Mouse (Mus musculus): ENCODE measurements around the gene Bbs5. TPM values are rescaled to one million over a fixed set of nuclear protein-coding genes. Genes with fewer than 3 reads are reported as not detected.

Gene Bbs5
- polyA plus RNA-seq (2012; rRNA removed; ENCODE audit: low replicate concordance): 0.44 TPM in 1 of 2 replicates, not detected in the other

GRCm38 (mm10) chr2:69646726-69647490, at the start of gene Bbs5:
Bbs5 (plus strand) TSS chr2:69647171.

DNA sequence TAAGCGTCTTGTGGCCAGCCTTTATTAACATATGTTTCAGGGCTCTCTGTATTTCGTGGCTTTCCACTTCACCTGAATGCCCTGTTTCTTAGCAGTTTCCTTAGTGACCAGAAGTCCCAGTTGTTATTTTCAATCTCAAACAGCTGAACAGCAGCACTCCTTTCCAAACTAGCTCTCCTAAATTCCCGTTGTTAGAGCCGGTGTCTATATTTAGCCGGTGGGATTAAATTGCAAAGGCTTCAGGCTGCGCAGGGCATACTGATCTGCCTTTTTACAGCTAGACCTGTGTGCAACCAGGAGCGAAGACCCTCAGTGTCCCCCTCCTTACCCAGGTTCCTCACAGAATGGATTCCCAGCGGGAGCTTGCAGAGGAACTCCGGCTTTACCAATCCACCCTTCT, 22.9 kb downstream of the Bbs5 start, which contains the start of gene Klhl41:
Gene Klhl41 (plus strand): TSS at position 268 of the 400 bp plus-strand sequence.

DNA sequence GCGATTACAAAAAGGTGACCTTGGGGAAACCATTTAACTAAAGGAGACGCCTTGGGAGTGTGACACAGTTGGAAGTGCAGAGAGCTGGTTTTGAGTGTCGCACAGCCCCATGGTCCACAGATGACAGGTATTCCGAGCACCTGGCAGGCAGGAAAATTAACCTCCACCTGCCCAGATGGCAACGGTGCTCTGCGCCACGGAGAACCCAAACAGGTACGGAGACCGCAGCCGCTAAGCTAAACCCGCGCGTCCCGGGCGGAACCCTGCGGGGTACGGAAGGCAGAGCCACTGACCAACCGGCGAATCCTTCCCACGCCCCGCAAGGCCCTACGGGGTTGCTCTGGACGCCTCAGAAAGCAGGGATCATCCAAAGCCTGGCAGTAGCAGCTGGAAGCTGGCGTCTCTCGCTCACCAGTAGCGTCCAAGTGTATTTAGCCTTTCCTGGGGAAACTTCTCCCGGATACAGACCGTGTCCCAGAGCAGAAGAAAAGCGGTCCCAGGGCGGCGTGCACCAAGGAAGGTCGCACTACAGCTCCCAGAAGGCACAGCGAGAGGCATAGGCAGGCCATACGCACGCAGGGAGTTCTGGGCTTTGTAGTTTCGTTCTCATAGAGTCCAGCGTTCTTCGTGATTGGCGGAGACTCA, 66.1 kb downstream of the Bbs5 start, which contains the start of gene Fastkd1:
Gene Fastkd1 (minus strand): TSS at position 536 of the 645 bp plus-strand sequence.

Other genes with a start within 250 kb of the Bbs5 start
- 0.02 and 0.09 TPM in 2 replicates for gene Lrp2, start 61.1 kb upstream of the Bbs5 start, polyA plus RNA-seq (2012; rRNA removed; ENCODE audit: low replicate concordance)
- not detected in 2 replicates for gene Klhl41, start 22.9 kb downstream of the Bbs5 start, polyA plus RNA-seq (2012; rRNA removed; ENCODE audit: low replicate concordance)
- 0.82 and 2.1 TPM in 2 replicates for gene Fastkd1, start 66.3 kb downstream of the Bbs5 start, polyA plus RNA-seq (2012; rRNA removed; ENCODE audit: low replicate concordance)
- 0.13 and 0.30 TPM in 2 replicates for gene Ppig, start 75.4 kb downstream of the Bbs5 start, polyA plus RNA-seq (2012; rRNA removed; ENCODE audit: low replicate concordance)
- gene Ccdc173, start 142.4 kb downstream of the Bbs5 start, polyA plus RNA-seq (2012; rRNA removed; ENCODE audit: low replicate concordance): 0.12 TPM in 1 of 2 replicates, not detected in the other
- 66.0 and 86.7 TPM in 2 replicates for gene Phospho2, start 142.5 kb downstream of the Bbs5 start, polyA plus RNA-seq (2012; rRNA removed; ENCODE audit: low replicate concordance)
- 1.1 and 2.9 TPM in 2 replicates for gene Klhl23, start 174.8 kb downstream of the Bbs5 start, polyA plus RNA-seq (2012; rRNA removed; ENCODE audit: low replicate concordance)
- 0.16 TPM in 1 of 2 replicates, not detected in the other for gene Ssb, start 214.4 kb downstream of the Bbs5 start, polyA plus RNA-seq (2012; rRNA removed; ENCODE audit: low replicate concordance)
- gene Mettl5, start 238.4 kb downstream of the Bbs5 start, polyA plus RNA-seq (2012; rRNA removed; ENCODE audit: low replicate concordance): 4.6 and 14.0 TPM in 2 replicates

Data from duodenum, adult 2 months (tissue).